Mouse (Mus musculus) MEL (cell line): Measurements from ENCODE around the gene Pde10a. TPM values are rescaled to one million over a fixed set of nuclear protein-coding genes. Genes with fewer than 3 reads are reported as not detected.

Source experiments
- DNase-seq: peaks from one replicate; pipeline ENCODE4 v3.0.0; 2011; ENCODE audit warnings: low read depth, low spot score
- H3K27ac ChIP-seq: 2 replicates; pipeline ENCODE4 v1.5.1; 2012; ENCODE audit warnings: low read depth, mild to moderate bottlenecking, control low read depth, low read length, moderate library complexity; ENCODE audit not compliant: control insufficient read depth
- H3K27me3 ChIP-seq, 2 experiments: fragments of 150-350 bp in 1 of 2; sonication (generic) in 1 of 2; 2 replicates each; pipeline ENCODE4 v1.6.1; 2012; ENCODE audit warnings: low read length in 2 of 2, mild to moderate bottlenecking in 2 of 2, improper control_type of control experiment in 1 of 2, moderate library complexity in 1 of 2; ENCODE audit not compliant: insufficient read depth in 2 of 2, control insufficient read depth in 1 of 2
- H3K36me3 ChIP-seq, 2 experiments: 2 replicates each; pipeline ENCODE4 v1.6.1; 2012 to 2014; ENCODE audit warnings: low read length in 2 of 2, improper control_type of control experiment in 1 of 2, inconsistent platforms in 1 of 2, mild to moderate bottlenecking in 1 of 2; ENCODE audit not compliant: insufficient read depth in 2 of 2, control insufficient read depth in 1 of 2
- H3K4me1 ChIP-seq, 2 experiments: fragments of 150-350 bp in 1 of 2; sonication (generic) in 1 of 2; 2 replicates each; pipeline ENCODE4 v1.6.1; 2012; ENCODE audit warnings: low read length in 2 of 2, improper control_type of control experiment in 1 of 2, mild to moderate bottlenecking in 1 of 2; ENCODE audit not compliant: insufficient read depth in 2 of 2, control insufficient read depth in 1 of 2
- H3K4me3 ChIP-seq, 2 experiments: fragments of 150-350 bp in 1 of 2; sonication (generic) in 1 of 2; 2 replicates each; pipeline ENCODE4 v1.5.1; 2012; ENCODE audit warnings: low read depth in 2 of 2, low read length in 2 of 2, mild to moderate bottlenecking in 2 of 2, moderate library complexity in 2 of 2, control low read depth in 1 of 2, improper control_type of control experiment in 1 of 2; ENCODE audit not compliant: control insufficient read depth in 1 of 2, insufficient read depth in 1 of 2
- H3K79me2 ChIP-seq: 2 replicates; pipeline ENCODE4 v1.6.1; 2012; ENCODE audit warnings: mild to moderate bottlenecking, low read length, moderate library complexity; ENCODE audit not compliant: control insufficient read depth, poor library complexity, insufficient read depth
- H3K9ac ChIP-seq: 2 replicates; pipeline ENCODE4 v1.6.1; 2012; ENCODE audit warnings: low read depth, mild to moderate bottlenecking, control low read depth, low read length, moderate library complexity; ENCODE audit not compliant: control insufficient read depth, poor library complexity, severe bottlenecking
- H3K9me3 ChIP-seq: fragments of 150-350 bp; sonication (generic); replicated peaks from 2 replicates; pipeline ENCODE4 v1.6.1; 2012; ENCODE audit warnings: mild to moderate bottlenecking, low read length, improper control_type of control experiment, moderate library complexity; ENCODE audit not compliant: insufficient read depth
- BHLHE40 ChIP-seq: IDR thresholded peaks from 2 replicates; pipeline ENCODE4 v1.6.1; 2012; ENCODE audit warnings: low read depth, mild to moderate bottlenecking, inconsistent platforms, low read length, improper control_type of control experiment, borderline replicate concordance
- CHD1 ChIP-seq: IDR thresholded peaks from 2 replicates; pipeline ENCODE4 v1.6.1; 2012; ENCODE audit warnings: low read depth, mild to moderate bottlenecking, inconsistent platforms, low read length, improper control_type of control experiment
- CHD2 ChIP-seq: IDR thresholded peaks from 2 replicates; pipeline ENCODE4 v1.6.1; 2011; ENCODE audit warnings: low read length, improper control_type of control experiment
- E2F4 ChIP-seq: IDR thresholded peaks from 2 replicates; pipeline ENCODE4 v1.6.1; 2011; ENCODE audit warnings: low read depth, low read length, improper control_type of control experiment, borderline replicate concordance
- ELF1 ChIP-seq: IDR thresholded peaks from 2 replicates; pipeline ENCODE4 v1.6.1; 2014; ENCODE audit warnings: low read depth, mild to moderate bottlenecking, inconsistent platforms, low read length, improper control_type of control experiment, moderate library complexity
- EP300 ChIP-seq, 2 experiments: IDR thresholded peaks; 2 replicates each; pipeline ENCODE4 v1.6.1; 2011; ENCODE audit warnings: improper control_type of control experiment in 2 of 2, low read length in 2 of 2, low read depth in 1 of 2, mild to moderate bottlenecking in 1 of 2
- ETS1 ChIP-seq: IDR thresholded peaks from 2 replicates; pipeline ENCODE4 v1.6.1; 2012; ENCODE audit warnings: low read depth, mild to moderate bottlenecking, inconsistent platforms, low read length, improper control_type of control experiment, moderate library complexity
- GABPA ChIP-seq: IDR thresholded peaks from 2 replicates; pipeline ENCODE4 v1.6.1; 2012; ENCODE audit warnings: low read depth, mild to moderate bottlenecking, inconsistent platforms, low read length, improper control_type of control experiment, moderate library complexity
- GATA1 ChIP-seq: IDR thresholded peaks from 2 replicates; pipeline ENCODE4 v1.6.1; 2011; ENCODE audit warnings: low read depth, low read length, improper control_type of control experiment
- HCFC1 ChIP-seq: IDR thresholded peaks from 2 replicates; pipeline ENCODE4 v1.6.1; 2012; ENCODE audit warnings: low read depth, mild to moderate bottlenecking, inconsistent platforms, low read length, improper control_type of control experiment, moderate library complexity
- JUND ChIP-seq: IDR thresholded peaks from 2 replicates; pipeline ENCODE4 v1.6.1; 2011; ENCODE audit warnings: low read depth, mild to moderate bottlenecking, improper control_type of control experiment, low read length
- MAFK ChIP-seq: IDR thresholded peaks from 2 replicates; pipeline ENCODE4 v1.6.1; 2011; ENCODE audit warnings: low read depth, mild to moderate bottlenecking, low read length, improper control_type of control experiment, borderline replicate concordance
- MAX ChIP-seq: IDR thresholded peaks from 2 replicates; pipeline ENCODE4 v1.6.1; 2011; ENCODE audit warnings: low read length, improper control_type of control experiment
- MAZ ChIP-seq: IDR thresholded peaks from 2 replicates; pipeline ENCODE4 v1.6.1; 2012; ENCODE audit warnings: low read depth, mild to moderate bottlenecking, inconsistent platforms, low read length, improper control_type of control experiment
- MEF2A ChIP-seq: IDR thresholded peaks from 2 replicates; pipeline ENCODE4 v1.6.1; 2014; ENCODE audit warnings: low read depth, mild to moderate bottlenecking, inconsistent platforms, low read length, improper control_type of control experiment; ENCODE audit not compliant: poor library complexity, insufficient replicate concordance, severe bottlenecking; ENCODE audit errors: extremely low read depth
- MXI1 ChIP-seq: IDR thresholded peaks from 2 replicates; pipeline ENCODE4 v1.6.1; 2011; ENCODE audit warnings: mild to moderate bottlenecking, low read depth, low read length, improper control_type of control experiment
- MYB ChIP-seq: IDR thresholded peaks from 2 replicates; pipeline ENCODE4 v1.6.1; 2011; ENCODE audit warnings: mild to moderate bottlenecking, low read depth, low read length, improper control_type of control experiment
- NELFE ChIP-seq: IDR thresholded peaks from 2 replicates; pipeline ENCODE4 v1.6.1; 2011; ENCODE audit warnings: low read depth, low read length, improper control_type of control experiment
- POLR2A ChIP-seq, 2 experiments: IDR thresholded peaks; 2 replicates each; pipeline ENCODE4 v1.6.1; 2011 to 2012; ENCODE audit warnings: low read length in 2 of 2, mild to moderate bottlenecking in 2 of 2, control low read depth in 1 of 2, improper control_type of control experiment in 1 of 2, low read depth in 1 of 2, moderate library complexity in 1 of 2; ENCODE audit not compliant: control insufficient read depth in 1 of 2, insufficient read depth in 1 of 2, poor library complexity in 1 of 2
- POLR2AphosphoS2 ChIP-seq: IDR thresholded peaks from 2 replicates; pipeline ENCODE4 v1.6.1; 2011; ENCODE audit warnings: low read length, improper control_type of control experiment
- POLR2AphosphoS5 ChIP-seq: IDR thresholded peaks from 2 replicates; pipeline ENCODE4 v1.6.1; 2012; ENCODE audit warnings: low read depth, borderline replicate concordance, mild to moderate bottlenecking, inconsistent platforms, low read length, moderate library complexity, mixed read lengths
- RAD21 ChIP-seq: IDR thresholded peaks from 2 replicates; pipeline ENCODE4 v1.6.1; 2011; ENCODE audit warnings: mild to moderate bottlenecking, low read depth, low read length, improper control_type of control experiment
- RCOR1 ChIP-seq: IDR thresholded peaks from 2 replicates; pipeline ENCODE4 v1.6.1; 2012; ENCODE audit warnings: low read depth, mild to moderate bottlenecking, inconsistent platforms, low read length, improper control_type of control experiment
- SIN3A ChIP-seq: IDR thresholded peaks from 2 replicates; pipeline ENCODE4 v1.6.1; 2012; ENCODE audit warnings: low read length, improper control_type of control experiment, inconsistent platforms
- SMC3 ChIP-seq: IDR thresholded peaks from 2 replicates; pipeline ENCODE4 v1.6.1; 2011; ENCODE audit warnings: low read depth, low read length, improper control_type of control experiment
- TAL1 ChIP-seq: IDR thresholded peaks from 2 replicates; pipeline ENCODE4 v1.6.1; 2012; ENCODE audit warnings: mild to moderate bottlenecking, inconsistent platforms, low read length, moderate library complexity, mixed read lengths
- TBP ChIP-seq: IDR thresholded peaks from 2 replicates; pipeline ENCODE4 v1.8.0; 2011; ENCODE audit warnings: low read depth, low read length, improper control_type of control experiment
- TCF12 ChIP-seq: IDR thresholded peaks from 2 replicates; pipeline ENCODE4 v1.6.1; 2014; ENCODE audit warnings: low read depth, mild to moderate bottlenecking, inconsistent platforms, low read length, improper control_type of control experiment, moderate library complexity
- USF1 ChIP-seq: IDR thresholded peaks from 2 replicates; pipeline ENCODE4 v1.6.1; 2014; ENCODE audit warnings: low read depth, mild to moderate bottlenecking, inconsistent platforms, low read length, improper control_type of control experiment, moderate library complexity
- ZC3H11A ChIP-seq: IDR thresholded peaks from 2 replicates; pipeline ENCODE4 v1.6.1; 2012; ENCODE audit warnings: low read depth, mild to moderate bottlenecking, inconsistent platforms, low read length, improper control_type of control experiment
- ZKSCAN1 ChIP-seq: IDR thresholded peaks from 2 replicates; pipeline ENCODE4 v1.6.1; 2012; ENCODE audit warnings: low read depth, mild to moderate bottlenecking, inconsistent platforms, low read length, improper control_type of control experiment, moderate library complexity
- ZMIZ1 ChIP-seq: IDR thresholded peaks from 2 replicates; pipeline ENCODE4 v1.6.1; 2012; ENCODE audit warnings: low read depth, mild to moderate bottlenecking, inconsistent platforms, low read length, improper control_type of control experiment, moderate library complexity
- ZNF384 ChIP-seq: IDR thresholded peaks from 2 replicates; pipeline ENCODE4 v1.6.1; 2012; ENCODE audit warnings: low read depth, mild to moderate bottlenecking, inconsistent platforms, low read length, improper control_type of control experiment
- polyA plus RNA-seq, 2 experiments: library from polyadenylated mRNA; stranded (reverse) in 1 of 2; unstranded in 1 of 2; fragments of >175 nt in 1 of 2; fragments of >200 nt in 1 of 2; gene quantifications; 2 replicates each; pipeline versions ENCODE4 v1.2.1 to v1.2.4; 2012; ENCODE audit warnings: low replicate concordance in 2 of 2, low read depth in 1 of 2; ENCODE audit not compliant: insufficient read length in 2 of 2, insufficient read depth in 1 of 2, missing spikeins in 1 of 2
- total RNA-seq: library from RNA; depleted of rRNA; stranded (reverse); fragments of 300-350 nt; gene quantifications from 2 replicates; pipeline ENCODE4 v1.2.3, GENCODE M21; 2012

Pde10a gene
- total and polyA plus RNA-seq, 3 experiments: 3.1 to 6.9 TPM; not detected in 1

DNA sequence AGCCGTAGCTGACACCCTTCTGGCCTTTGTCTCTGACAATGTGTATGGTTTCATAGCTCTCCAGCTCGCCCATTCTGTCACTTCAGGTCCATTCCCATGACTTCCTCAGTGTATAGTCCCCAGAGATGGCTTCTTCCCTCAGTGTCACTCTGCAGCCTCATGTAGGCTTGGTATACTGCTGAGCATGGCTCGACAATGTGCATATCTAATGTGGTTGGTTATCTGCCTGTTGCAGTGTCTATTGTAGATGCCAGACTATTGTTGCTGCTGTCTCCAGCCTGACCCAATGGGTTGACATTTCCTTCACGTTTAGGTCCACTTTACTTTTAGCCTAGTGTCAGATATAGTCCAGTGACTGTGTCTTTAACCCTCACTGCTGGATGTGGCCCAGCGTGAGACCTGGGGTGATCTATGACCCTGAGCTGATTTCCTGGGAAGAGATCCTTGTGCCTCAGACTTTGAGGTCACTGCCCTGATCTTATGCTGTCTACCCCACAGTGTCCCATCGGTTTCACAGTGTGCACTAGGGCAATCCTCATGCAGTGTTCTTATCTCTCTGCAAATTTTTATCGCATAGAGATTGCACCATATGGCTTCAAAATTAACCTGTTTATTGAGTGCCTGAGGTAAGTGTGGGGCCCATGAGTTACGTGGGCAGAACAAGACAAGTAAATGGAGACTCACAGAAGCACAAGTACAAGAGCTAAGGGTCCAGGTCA, 48.5 kb downstream of the Pde10a start:
- no peak overlapping the region for H3K27ac ChIP-seq
- no peaks in the 10 kb centered on the region for H3K36me3 ChIP-seq
- peak in 1 of 2 experiments; percentile 29; a peak in 1 of 4 replicates for TF ChIP-seq EP300 (IDR thresholded peaks at IDR 0.05; ENCODE audit: low read depth in 1 of 2, low read length in 2 of 2)
- no peak for TF ChIP-seq ETS1
- no peak for TF ChIP-seq ZMIZ1
- no peak for TF ChIP-seq BHLHE40
- no peak for TF ChIP-seq MAX
- TF ChIP-seq SIN3A: no peak
- TF ChIP-seq ZNF384: no peak
- no peak for TF ChIP-seq JUND
- no peak for TF ChIP-seq USF1
- no peak for TF ChIP-seq NELFE
- no peak for TF ChIP-seq RAD21
- peak; percentile 13; the same call in 1 of the 2 replicates for TF ChIP-seq TCF12
- TF ChIP-seq HCFC1: no peak
- peak; percentile 57 for TF ChIP-seq TAL1
- TF ChIP-seq GATA1: 0 out of 2 replicates have a peak, but pooled peaks have one; percentile 6
- TF ChIP-seq GABPA: no peak
- TF ChIP-seq MEF2A: no peak
- no peak for TF ChIP-seq TBP
- no peak for TF ChIP-seq POLR2AphosphoS2
- TF ChIP-seq CHD1: no peak
- TF ChIP-seq ELF1: no peak
- TF ChIP-seq RCOR1: no peak
- no peaks in the 10 kb centered on the region for H3K27me3 ChIP-seq
- H3K79me2 ChIP-seq: no peaks in the 10 kb centered on the region
- H3K9me3 ChIP-seq: no peaks in the 10 kb centered on the region
- H3K9ac ChIP-seq: no peak overlapping the region
- DNase-seq: peak; percentile 22
- H3K4me1 ChIP-seq: no peaks in the 10 kb centered on the region
- H3K4me3 ChIP-seq: no peak overlapping the region

DNA sequence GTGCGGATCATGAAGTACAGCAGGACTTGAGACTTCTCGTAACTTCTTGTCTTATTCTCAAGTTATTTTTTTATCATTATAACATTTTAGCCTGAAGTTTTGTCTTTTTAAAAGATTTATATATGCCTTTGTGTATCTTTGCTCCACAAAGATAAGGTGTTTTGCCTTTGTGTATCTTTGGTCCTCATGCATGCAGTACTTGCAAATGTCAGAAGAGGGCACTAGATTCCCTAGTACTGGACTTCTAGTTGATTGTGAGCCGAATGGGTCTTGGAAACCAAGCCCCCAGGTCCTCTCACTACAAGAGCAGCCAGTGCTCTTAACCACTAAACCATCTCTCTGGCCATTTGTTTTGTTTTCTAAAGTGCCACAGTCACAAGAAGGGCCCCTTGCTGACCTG, 55.2 kb downstream of the Pde10a start:
- Histone ChIP-seq H3K27ac (no peak overlapping the region), H3K36me3 (no peaks in the 10 kb centered on the region), H3K79me2 (no peaks in the 10 kb centered on the region), H3K4me1 (no peaks in the 10 kb centered on the region), H3K9ac (no peak overlapping the region), H3K9me3 (no peaks in the 10 kb centered on the region), H3K4me3 (no peak overlapping the region), H3K27me3 (no peaks in the 10 kb centered on the region)
- DNase-seq: peak; percentile 29
- TF ChIP-seq MXI1 (no peak), TBP (no peak), MAFK (no peak), ZKSCAN1 (no peak), MYB (no peak), POLR2A (IDR thresholded peaks at IDR 0.05; ENCODE audit: control insufficient read depth in 1 of 2, insufficient read depth in 1 of 2, low read depth in 1 of 2, low read length in 2 of 2, poor library complexity in 1 of 2) (no peak), ZC3H11A (no peak), SMC3 (peak; percentile 32; the same call in 1 of the 2 replicates), CHD2 (no peak), ELF1 (no peak), USF1 (no peak), POLR2AphosphoS5 (no peak), MAZ (no peak), SIN3A (no peak), ETS1 (no peak), RAD21 (peak; percentile 20), E2F4 (no peak), NELFE (no peak), JUND (no peak)
